Mouse (Mus musculus): ENCODE data around the gene Trpc4ap. TPM values are rescaled to one million over a fixed set of nuclear protein-coding genes. Genes with fewer than 3 reads are reported as not detected.
"Not testable (repeated sequence)": the region's sequence is repeated elsewhere in the genome, so short reads cannot be mapped to it uniquely, and the experiment has no call there.

Trpc4ap gene
- 100 and 102 TPM in 2 replicates for polyA plus RNA-seq (2015; fragmentation: Nextera tagmentation; extraction: Ambion mirVana)

DNA sequence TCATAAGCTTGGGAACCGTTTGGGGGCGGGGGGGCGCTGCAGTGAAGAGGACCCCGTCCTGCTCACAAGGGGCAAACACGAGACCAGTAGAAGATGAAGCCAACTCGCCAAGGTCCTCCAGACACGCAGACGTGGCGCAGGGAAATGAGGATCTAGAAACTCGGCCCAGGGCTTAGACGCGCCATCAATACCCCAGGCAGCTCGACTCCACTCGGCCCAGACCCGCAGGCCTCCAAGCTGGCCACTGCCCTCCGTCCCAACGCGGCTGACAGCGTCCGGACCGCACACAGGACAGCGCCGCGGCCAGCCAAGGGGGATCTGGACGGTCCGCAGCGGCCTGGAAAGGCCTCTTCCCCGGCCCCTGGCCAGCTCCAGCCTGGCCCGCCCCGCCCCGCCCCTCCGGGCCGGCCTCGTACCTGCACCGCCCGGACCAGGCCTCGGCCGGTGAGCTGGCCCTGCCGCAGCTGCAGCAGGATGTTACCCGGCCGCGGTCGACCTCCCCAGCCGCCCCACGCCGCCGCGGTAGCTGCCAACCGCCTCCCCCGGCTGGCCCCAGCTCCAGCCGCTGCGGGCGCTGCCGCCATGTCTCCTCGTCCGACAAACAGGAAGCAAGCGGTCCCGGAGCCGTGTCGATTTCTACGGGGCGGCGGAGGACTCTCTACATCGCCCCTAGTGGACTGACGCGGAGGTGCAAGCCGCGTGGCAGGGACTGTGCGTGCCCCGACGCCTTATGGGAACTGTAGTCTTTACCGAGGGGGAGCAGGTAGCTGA is at the start of gene Trpc4ap:
Gene Trpc4ap (minus strand): TSS at position 662 of the 771 bp plus-strand sequence.
- WGBS = under 1% methylated on average over 58 of the region's 72 CpGs
- Histone ChIP-seq H3K4me2 (ENCODE audit: low read length) (peak within 1 kb of the TSS; percentile 80), H3K27ac (peak within 1 kb of the TSS; percentile 93), H3K36me3 (ENCODE audit: insufficient read depth, low read length) (no peaks in the 10 kb centered on the region), H3K4me3 (replicated peaks; ENCODE audit: low read depth, low read length) (peak within 1 kb of the TSS; percentile 92), H3K9ac (ENCODE audit: low read depth, low read length) (peak within 1 kb of the TSS; percentile 96), H3K9me3 (replicated peaks; ENCODE audit: low read length) (no peaks in the 10 kb centered on the region), H3K4me1 (replicated peaks; ENCODE audit: insufficient read depth, low read length) (0 out of 2 replicates have a peak, but pooled peaks cover 10% of the 10 kb centered on the region), H3K27me3 (ENCODE audit: insufficient read depth, low read length) (no peaks in the 10 kb centered on the region)
- TF ChIP-seq CTCF (IDR thresholded peaks at IDR 0.05; ENCODE audit: low read depth) = peak; percentile 96
- ATAC-seq (replicated peaks; ENCODE audit: low FRiP score, low read depth) = peak; percentile 95
- peak; percentile 97 for DNase-seq (ENCODE audit: low spot score)

DNA sequence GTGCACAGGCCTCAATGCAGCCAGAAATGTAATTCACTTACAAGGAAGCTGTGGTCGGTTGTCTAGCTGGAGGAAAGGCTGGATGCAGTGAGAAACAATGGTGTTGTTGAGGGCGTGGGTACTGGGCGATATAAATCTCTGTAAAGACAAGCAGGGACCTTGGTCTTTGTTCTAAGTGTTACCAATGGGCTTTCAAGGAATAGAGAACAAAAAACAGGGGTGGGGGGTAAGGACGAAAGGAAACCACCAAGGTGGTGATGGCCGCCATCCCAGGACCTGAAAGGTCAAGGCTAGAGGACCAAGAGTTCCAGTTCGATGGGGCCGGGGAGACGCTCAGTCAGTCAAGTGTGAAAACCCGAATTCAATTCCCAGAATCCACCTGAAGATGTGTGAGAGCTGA is 45.6 kb upstream of the Trpc4ap start:
- Histone ChIP-seq H3K9ac (ENCODE audit: low read depth, low read length) (no peak overlapping the region), H3K36me3 (ENCODE audit: insufficient read depth, low read length) (no peaks in the 10 kb centered on the region), H3K4me1 (replicated peaks; ENCODE audit: insufficient read depth, low read length) (no peaks in the 10 kb centered on the region), H3K4me2 (ENCODE audit: low read length) (no peak overlapping the region), H3K4me3 (replicated peaks; ENCODE audit: low read depth, low read length) (no peak overlapping the region), H3K27ac (no peak overlapping the region), H3K27me3 (ENCODE audit: insufficient read depth, low read length) (no peaks in the 10 kb centered on the region), H3K9me3 (replicated peaks; ENCODE audit: low read length) (no peaks in the 10 kb centered on the region)
- DNase-seq (ENCODE audit: low spot score) = peak; percentile 25
- no peak for ATAC-seq (replicated peaks; ENCODE audit: low FRiP score, low read depth)
- WGBS = 41% methylated on average over 9 of the region's 9 CpGs
- TF ChIP-seq CTCF (IDR thresholded peaks at IDR 0.05; ENCODE audit: low read depth) = no peak

DNA sequence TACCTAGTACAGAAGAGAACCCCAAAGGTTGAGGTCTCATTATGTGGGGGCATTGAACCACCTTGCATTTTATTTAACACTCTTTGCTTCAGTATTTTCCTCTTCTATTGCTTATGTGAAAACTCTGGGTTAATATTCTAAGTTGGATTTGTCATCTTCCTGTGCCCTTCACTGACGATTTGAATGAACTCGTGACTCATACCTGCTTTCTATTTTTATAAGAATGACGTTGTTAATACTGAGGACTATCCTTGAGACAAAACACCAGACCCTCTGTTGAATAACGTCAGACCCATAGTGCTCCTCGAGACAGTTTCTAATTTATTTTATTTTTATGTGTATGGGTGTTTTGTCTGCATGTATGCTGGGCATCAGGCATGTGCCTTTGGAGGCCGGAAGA is 44.8 kb upstream of the Trpc4ap start:
- Histone ChIP-seq H3K4me2 (ENCODE audit: low read length) (no peak overlapping the region), H3K27me3 (ENCODE audit: insufficient read depth, low read length) (no peaks in the 10 kb centered on the region), H3K9ac (ENCODE audit: low read depth, low read length) (no peak overlapping the region), H3K9me3 (replicated peaks; ENCODE audit: low read length) (no peaks in the 10 kb centered on the region), H3K4me3 (replicated peaks; ENCODE audit: low read depth, low read length) (no peak overlapping the region), H3K4me1 (replicated peaks; ENCODE audit: insufficient read depth, low read length) (no peaks in the 10 kb centered on the region), H3K27ac (no peak overlapping the region; the same call in 1 of the 2 replicates), H3K36me3 (ENCODE audit: insufficient read depth, low read length) (no peaks in the 10 kb centered on the region)
- 77% methylated on average over 6 of the region's 6 CpGs for WGBS
- DNase-seq (ENCODE audit: low spot score) = no peak
- no peak for TF ChIP-seq CTCF (IDR thresholded peaks at IDR 0.05; ENCODE audit: low read depth)
- no peak for ATAC-seq (replicated peaks; ENCODE audit: low FRiP score, low read depth)

DNA sequence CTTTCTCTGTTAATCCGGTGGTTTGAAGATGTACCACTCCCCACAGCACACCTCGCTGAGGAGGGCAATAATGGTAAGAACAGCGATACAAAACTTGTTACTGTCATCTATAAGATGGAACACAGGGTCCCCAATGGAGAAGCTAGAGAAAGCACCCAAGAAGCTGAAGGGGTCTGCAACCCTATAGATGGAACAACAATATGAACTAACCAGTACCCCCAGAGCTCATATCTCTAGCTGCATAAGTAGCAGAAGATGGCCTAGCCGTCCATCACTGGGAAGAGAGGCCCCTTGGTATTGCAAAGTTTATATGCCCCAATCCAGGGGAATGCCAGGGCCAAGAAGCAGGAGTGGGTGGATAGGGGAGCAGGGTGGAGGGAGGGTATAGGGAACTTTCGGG is 43.6 kb upstream of the Trpc4ap start, which contains the start of gene Gm17581:
Gene Gm17581 (minus strand): TSS at position 101 of the 400 bp plus-strand sequence.
- DNase-seq (ENCODE audit: low spot score); H3K27ac ChIP-seq; H3K4me2 ChIP-seq (ENCODE audit: low read length); H3K4me1 ChIP-seq (replicated peaks; ENCODE audit: insufficient read depth, low read length); H3K9me3 ChIP-seq (replicated peaks; ENCODE audit: low read length); H3K9ac ChIP-seq (ENCODE audit: low read depth, low read length); ATAC-seq (replicated peaks; ENCODE audit: low FRiP score, low read depth); H3K27me3 ChIP-seq (ENCODE audit: insufficient read depth, low read length); H3K36me3 ChIP-seq (ENCODE audit: insufficient read depth, low read length); H3K4me3 ChIP-seq (replicated peaks; ENCODE audit: low read depth, low read length): not testable (repeated sequence)
- 89% methylated on average over 5 of the region's 5 CpGs for WGBS

DNA sequence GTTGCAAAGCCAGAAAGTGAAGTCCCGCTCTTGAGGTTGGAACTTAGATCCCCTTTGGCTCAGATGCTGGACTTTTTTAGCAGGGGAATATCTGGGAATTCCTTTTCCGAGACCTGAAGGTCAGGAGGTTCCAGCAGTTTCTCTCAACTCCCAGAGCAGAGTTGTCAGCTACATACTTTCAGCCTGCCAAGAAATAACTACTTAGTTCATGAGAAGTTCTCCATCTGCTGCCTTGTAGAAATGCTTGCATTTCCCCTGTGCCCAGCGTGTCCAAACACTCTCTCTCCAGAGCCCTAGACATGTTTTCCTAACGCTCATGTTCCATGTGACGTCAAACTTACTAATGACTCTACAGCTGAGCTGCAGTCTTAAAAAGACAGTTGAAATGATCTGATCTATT is 42.9 kb upstream of the Trpc4ap start:
- Histone ChIP-seq H3K36me3 (ENCODE audit: insufficient read depth, low read length) (no peaks in the 10 kb centered on the region), H3K27ac (no peak overlapping the region), H3K4me1 (replicated peaks; ENCODE audit: insufficient read depth, low read length) (no peaks in the 10 kb centered on the region), H3K4me2 (ENCODE audit: low read length) (no peak overlapping the region), H3K4me3 (replicated peaks; ENCODE audit: low read depth, low read length) (no peak overlapping the region), H3K9me3 (replicated peaks; ENCODE audit: low read length) (no peaks in the 10 kb centered on the region), H3K27me3 (ENCODE audit: insufficient read depth, low read length) (no peaks in the 10 kb centered on the region), H3K9ac (ENCODE audit: low read depth, low read length) (no peak overlapping the region)
- TF ChIP-seq CTCF (IDR thresholded peaks at IDR 0.05; ENCODE audit: low read depth) = no peak
- WGBS = 60% methylated on average over 5 of the region's 5 CpGs
- no peak for ATAC-seq (replicated peaks; ENCODE audit: low FRiP score, low read depth)
- peak; percentile 77 for DNase-seq (ENCODE audit: low spot score)

DNA sequence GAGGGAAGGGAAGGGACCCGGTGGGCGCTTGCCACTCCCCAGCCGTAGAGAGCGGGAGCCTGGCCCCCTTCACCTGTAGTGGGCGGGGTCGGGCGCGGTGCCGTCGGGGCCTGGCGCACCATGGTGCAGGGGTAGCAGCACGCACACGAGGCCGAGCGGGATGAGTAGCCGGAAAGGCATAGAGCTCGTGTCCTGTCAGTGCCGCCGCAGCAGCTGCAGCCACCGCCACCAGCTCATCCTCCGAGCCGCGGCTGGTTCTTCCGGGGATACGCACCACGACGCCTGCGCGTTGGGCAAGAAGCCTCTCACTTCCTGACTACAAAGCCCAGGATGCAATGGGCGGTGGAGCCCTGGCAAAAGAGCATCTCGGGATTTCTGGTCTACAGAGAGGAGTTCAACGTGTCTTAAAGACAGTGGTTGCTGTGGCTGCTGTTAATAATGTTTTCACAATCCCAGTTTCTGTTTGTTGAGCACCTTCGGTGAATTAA is 37.0 kb upstream of the Trpc4ap start, which contains the start of gene Edem2:
Gene Edem2 (minus strand): TSS at position 318 of the 488 bp plus-strand sequence.
- Histone ChIP-seq H3K4me1 (replicated peaks; ENCODE audit: insufficient read depth, low read length) (peaks cover 4% of the 10 kb centered on the region; the same call in 1 of the 2 replicates), H3K9me3 (replicated peaks; ENCODE audit: low read length) (no peaks in the 10 kb centered on the region), H3K27ac (no peak within 1 kb of the TSS), H3K36me3 (ENCODE audit: insufficient read depth, low read length) (no peaks in the 10 kb centered on the region), H3K27me3 (ENCODE audit: insufficient read depth, low read length) (no peaks in the 10 kb centered on the region), H3K4me2 (ENCODE audit: low read length) (peak within 1 kb of the TSS; percentile 87), H3K9ac (ENCODE audit: low read depth, low read length) (peak within 1 kb of the TSS; percentile 64), H3K4me3 (replicated peaks; ENCODE audit: low read depth, low read length) (peak within 1 kb of the TSS; percentile 86)
- ATAC-seq (replicated peaks; ENCODE audit: low FRiP score, low read depth) = peak; percentile 82
- DNase-seq (ENCODE audit: low spot score) = peak; percentile 96
- WGBS = under 1% methylated on average over 33 of the region's 33 CpGs
- no peak for TF ChIP-seq CTCF (IDR thresholded peaks at IDR 0.05; ENCODE audit: low read depth)

Data from kidney, postnatal 0 days (tissue).